Mouse (Mus musculus) testis, postnatal 10 days (tissue): Measurements from ENCODE around the gene Slc43a1.

Source experiments
- DNase-seq: peaks from one replicate; pipeline ENCODE4 v3.0.0; 2021; ENCODE audit warnings: low spot score

The Slc43a1 gene

GRCm38 (mm10) chr2:84868521-84868943 lies 29.9 kb downstream of the Slc43a1 start:
- DNase-seq, result peak; percentile 83

- DNase-seq, result no peak
Observed at GRCm38 (mm10) chr2:84868977-84869376, 30.3 kb downstream of the Slc43a1 start.

GRCm38 (mm10) chr2:84870623-84871160 lies 32.0 kb downstream of the Slc43a1 start:
- DNase-seq, result no peak

GRCm38 (mm10) chr2:84872105-84872716 lies 33.6 kb downstream of the Slc43a1 start:
- DNase-seq, result peak; percentile 71

GRCm38 (mm10) chr2:84875842-84876241 lies 37.2 kb downstream of the Slc43a1 start:
- no peak for DNase-seq

GRCm38 (mm10) chr2:84880590-84880989 lies 41.9 kb downstream of the Slc43a1 start:
- DNase-seq, result no peak

GRCm38 (mm10) chr2:84882606-84883005 lies 44.0 kb downstream of the Slc43a1 start:
- DNase-seq, result no peak

GRCm38 (mm10) chr2:84883084-84883483 lies 44.4 kb downstream of the Slc43a1 start:
- no peak for DNase-seq

GRCm38 (mm10) chr2:84883530-84883929 lies 44.9 kb downstream of the Slc43a1 start:
- DNase-seq, result no peak

GRCm38 (mm10) chr2:84883942-84884341 lies 45.3 kb downstream of the Slc43a1 start:
- DNase-seq, result no peak

- no peak for DNase-seq
Observed at GRCm38 (mm10) chr2:84884611-84885010, 46.0 kb downstream of the Slc43a1 start.

- DNase-seq, result no peak
Observed at GRCm38 (mm10) chr2:84885084-84886055, 46.7 kb downstream of the Slc43a1 start.

GRCm38 (mm10) chr2:84886234-84886731 lies 47.6 kb downstream of the Slc43a1 start, which contains the start of gene Rtn4rl2:
TSS of gene Rtn4rl2 (minus strand) at chr2:84886710.
- peak; percentile 51 for DNase-seq

GRCm38 (mm10) chr2:84886821-84887281 lies 48.2 kb downstream of the Slc43a1 start:
- peak; percentile 59 for DNase-seq

- DNase-seq, result peak; percentile 40
Observed at GRCm38 (mm10) chr2:84887411-84888271, 49.0 kb downstream of the Slc43a1 start.

- DNase-seq, result peak; percentile 77
Observed at GRCm38 (mm10) chr2:84888657-84889315, 50.1 kb downstream of the Slc43a1 start.

- DNase-seq, result no peak
Observed at GRCm38 (mm10) chr2:84889316-84890044, 50.8 kb downstream of the Slc43a1 start.

GRCm38 (mm10) chr2:84890045-84890340 lies 51.3 kb downstream of the Slc43a1 start:
- DNase-seq, result peak; percentile 85

- DNase-seq, result no peak
Observed at GRCm38 (mm10) chr2:84893359-84893758, 54.7 kb downstream of the Slc43a1 start.

GRCm38 (mm10) chr2:84895495-84896198 lies 57.0 kb downstream of the Slc43a1 start:
- no peak for DNase-seq
